Mouse (Mus musculus): ENCODE data around the gene Rrp7a. TPM values are rescaled to one million over a fixed set of nuclear protein-coding genes. Genes with fewer than 3 reads are reported as not detected.

The Rrp7a gene
- polyA plus RNA-seq, 1 experiment, result 109 TPM

DNA sequence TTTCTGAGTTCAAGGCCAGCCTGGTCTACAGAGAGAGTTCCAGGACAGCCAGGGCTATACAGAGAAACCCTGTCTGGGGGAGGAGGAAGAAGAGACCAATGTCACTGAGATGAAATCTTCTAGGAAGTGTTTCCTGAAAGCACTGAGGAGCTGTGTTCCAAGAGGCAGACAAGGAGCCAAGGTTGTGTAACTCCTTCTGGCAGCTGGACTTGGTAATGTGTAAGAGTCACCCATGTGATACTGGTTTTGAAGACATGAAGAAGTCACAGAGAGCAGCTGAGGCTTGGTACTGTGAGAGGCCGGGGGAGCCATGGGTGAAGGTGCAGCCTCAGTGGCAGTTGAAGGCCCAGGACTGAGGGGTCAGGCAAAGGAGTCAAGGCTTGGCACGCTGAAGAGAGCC, 28.9 kb downstream of the Rrp7a start:
- no peaks in the 10 kb centered on the region for H3K4me1 ChIP-seq (ENCODE audit: control insufficient read depth, insufficient read depth, low read length)
- no peak overlapping the region for H3K27ac ChIP-seq (ENCODE audit: control insufficient read depth, insufficient read depth, low read depth, low read length)
- TF ChIP-seq POLR2A (IDR thresholded peaks at IDR 0.05; ENCODE audit: control insufficient read depth, low read depth, low read length) (no peak), CTCF (IDR thresholded peaks at IDR 0.05; ENCODE audit: control insufficient read depth, insufficient read depth, insufficient replicate concordance, low read depth, low read length) (no peak)
- H3K4me3 ChIP-seq (ENCODE audit: control insufficient read depth, low read depth, low read length), result no peak overlapping the region
- no peaks in the 10 kb centered on the region for H3K36me3 ChIP-seq (ENCODE audit: control insufficient read depth, insufficient read depth, low read length)
- H3K27me3 ChIP-seq (ENCODE audit: control insufficient read depth, insufficient read depth, low read length), result no peaks in the 10 kb centered on the region

DNA sequence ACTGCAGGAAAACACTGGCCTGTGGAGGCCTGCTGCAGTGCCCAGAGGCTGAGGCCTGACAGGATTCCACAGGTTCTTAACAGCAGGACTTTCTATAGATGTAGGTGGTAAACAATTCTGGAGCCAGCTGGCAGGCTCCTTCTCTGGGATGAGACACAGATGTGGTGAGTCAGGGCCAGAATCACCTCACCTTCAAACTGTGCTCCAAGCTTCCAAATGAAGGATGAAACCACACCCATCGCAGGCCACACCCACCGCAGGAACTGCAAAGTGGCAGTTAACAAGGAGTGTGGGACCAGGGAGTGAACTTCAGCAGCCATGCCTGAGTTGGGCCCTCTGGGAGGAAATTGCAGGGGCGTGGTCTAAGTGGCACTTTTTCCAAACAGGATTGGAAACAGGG, 31.7 kb downstream of the Rrp7a start:
- Histone ChIP-seq H3K27ac (ENCODE audit: control insufficient read depth, insufficient read depth, low read depth, low read length) (no peak overlapping the region), H3K4me3 (ENCODE audit: control insufficient read depth, low read depth, low read length) (no peak overlapping the region), H3K4me1 (ENCODE audit: control insufficient read depth, insufficient read depth, low read length) (peaks cover under 1% of the 10 kb centered on the region; the same call in 1 of the 2 replicates), H3K36me3 (ENCODE audit: control insufficient read depth, insufficient read depth, low read length) (no peaks in the 10 kb centered on the region), H3K27me3 (ENCODE audit: control insufficient read depth, insufficient read depth, low read length) (no peaks in the 10 kb centered on the region)
- no peak for TF ChIP-seq CTCF (IDR thresholded peaks at IDR 0.05; ENCODE audit: control insufficient read depth, insufficient read depth, insufficient replicate concordance, low read depth, low read length)
- TF ChIP-seq POLR2A (IDR thresholded peaks at IDR 0.05; ENCODE audit: control insufficient read depth, low read depth, low read length), result no peak

DNA sequence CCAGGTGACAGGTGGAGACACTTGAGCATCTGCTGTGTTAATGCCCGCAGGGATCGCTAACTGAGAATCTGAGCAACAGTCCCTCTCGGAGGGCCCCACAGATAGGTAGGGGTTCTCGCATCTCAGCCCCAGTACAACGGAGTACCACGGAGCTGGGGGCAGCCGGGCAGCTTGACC, 33.3 kb downstream of the Rrp7a start, which contains the start of gene Serhl:
Gene Serhl (plus strand): TSS at position 78 of the 177 bp plus-strand sequence.
- TF ChIP-seq CTCF (IDR thresholded peaks at IDR 0.05; ENCODE audit: control insufficient read depth, insufficient read depth, insufficient replicate concordance, low read depth, low read length) (no peak), POLR2A (IDR thresholded peaks at IDR 0.05; ENCODE audit: control insufficient read depth, low read depth, low read length) (no peak)

DNA sequence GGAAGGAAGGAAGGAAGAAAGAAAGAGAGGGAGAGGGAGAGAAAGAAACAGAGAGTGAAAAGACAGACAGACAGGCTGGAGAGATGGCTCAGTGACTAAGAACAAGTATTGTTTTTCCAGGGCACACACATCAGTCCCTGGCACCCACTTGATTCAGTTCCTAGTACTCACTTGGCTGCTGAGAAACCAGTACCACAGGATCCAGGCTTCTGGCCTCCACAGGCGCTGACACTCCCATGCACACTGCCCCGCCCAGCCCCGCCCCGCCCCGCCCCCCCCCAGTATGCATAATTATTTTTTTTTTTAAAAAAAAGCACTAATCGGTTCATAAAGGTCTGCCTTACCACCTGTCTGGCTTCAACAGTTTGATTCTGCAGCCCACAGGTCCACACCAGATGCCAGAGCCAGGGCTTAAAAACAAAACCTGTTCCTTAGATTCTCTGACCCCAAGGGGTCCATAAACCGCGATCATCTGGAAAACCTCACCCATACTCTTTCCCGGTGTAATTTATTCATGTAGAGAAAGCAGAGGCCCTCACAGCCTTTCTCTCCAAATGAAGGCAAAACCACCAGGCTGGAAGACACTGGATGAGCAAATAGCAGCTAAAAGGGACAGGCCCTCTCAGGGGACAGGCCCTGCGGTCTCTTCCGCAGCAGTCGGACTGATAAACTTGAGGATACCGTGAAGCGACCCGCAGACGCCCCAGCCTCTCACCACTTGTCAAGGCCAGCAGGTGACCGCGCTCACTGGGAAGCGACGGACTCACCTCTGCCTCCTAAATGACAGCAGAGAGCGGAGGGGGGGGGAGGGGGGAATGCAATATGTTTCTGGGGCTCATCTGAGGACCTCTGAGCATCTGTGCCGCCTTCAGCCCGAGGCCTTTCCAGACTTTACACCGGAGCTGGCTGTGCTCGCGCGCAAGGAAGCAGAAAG, 33.8 kb downstream of the Rrp7a start:
- no peak for TF ChIP-seq CTCF (IDR thresholded peaks at IDR 0.05; ENCODE audit: control insufficient read depth, insufficient read depth, insufficient replicate concordance, low read depth, low read length)
- no peak for TF ChIP-seq POLR2A (IDR thresholded peaks at IDR 0.05; ENCODE audit: control insufficient read depth, low read depth, low read length)
- Histone ChIP-seq H3K4me3 (ENCODE audit: control insufficient read depth, low read depth, low read length) (no peak overlapping the region), H3K27me3 (ENCODE audit: control insufficient read depth, insufficient read depth, low read length) (no peaks in the 10 kb centered on the region), H3K27ac (ENCODE audit: control insufficient read depth, insufficient read depth, low read depth, low read length) (no peak overlapping the region), H3K4me1 (ENCODE audit: control insufficient read depth, insufficient read depth, low read length) (peaks cover 2% of the 10 kb centered on the region; the same call in 1 of the 2 replicates), H3K36me3 (ENCODE audit: control insufficient read depth, insufficient read depth, low read length) (no peaks in the 10 kb centered on the region)

More for the DNA sequence above, 33.3 kb downstream of the Rrp7a start, which contains the start of gene Serhl:
- H3K27me3 ChIP-seq (ENCODE audit: control insufficient read depth, insufficient read depth, low read length), result no peaks in the 10 kb centered on the region
- H3K36me3 ChIP-seq (ENCODE audit: control insufficient read depth, insufficient read depth, low read length), result no peaks in the 10 kb centered on the region
- H3K4me1 ChIP-seq (ENCODE audit: control insufficient read depth, insufficient read depth, low read length), result peaks cover 2% of the 10 kb centered on the region; the same call in 1 of the 2 replicates
- H3K4me3 ChIP-seq (ENCODE audit: control insufficient read depth, low read depth, low read length), result no peak within 1 kb of the TSS
- no peak within 1 kb of the TSS for H3K27ac ChIP-seq (ENCODE audit: control insufficient read depth, insufficient read depth, low read depth, low read length)

DNA sequence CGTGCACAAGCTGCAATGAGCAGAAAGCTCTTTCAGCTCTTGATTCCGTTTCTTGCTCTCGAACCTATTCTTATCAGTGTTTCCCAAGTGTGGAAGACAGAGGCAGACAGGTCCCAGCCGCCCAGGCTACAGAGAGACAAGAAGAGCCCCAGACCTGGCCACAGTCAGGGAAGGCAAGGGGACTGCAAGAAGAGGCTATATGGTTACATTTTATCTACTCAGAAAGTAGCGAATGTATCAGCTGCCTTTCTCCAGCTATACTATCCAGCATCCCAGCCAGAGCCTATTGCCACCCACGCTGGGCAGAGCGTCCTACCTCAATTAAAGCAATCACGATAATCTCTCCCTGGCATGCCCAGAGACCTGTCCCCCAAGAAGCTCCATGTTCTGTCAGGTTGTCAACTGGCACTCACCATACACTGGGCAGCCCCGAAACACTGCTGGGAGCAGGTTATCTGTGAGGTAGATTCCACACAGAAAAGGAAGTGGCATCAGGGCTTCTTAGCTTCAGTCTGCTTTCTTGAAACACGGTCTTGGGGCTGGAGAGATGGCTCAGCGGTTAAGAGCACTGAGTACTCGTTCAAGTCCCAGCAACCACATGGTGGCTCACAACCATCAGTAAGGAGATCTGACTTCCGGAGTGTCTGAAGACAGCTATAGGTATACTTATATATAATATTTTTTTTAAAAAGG, 35.8 kb downstream of the Rrp7a start:
- H3K36me3 ChIP-seq (ENCODE audit: control insufficient read depth, insufficient read depth, low read length), result no peaks in the 10 kb centered on the region
- no peaks in the 10 kb centered on the region for H3K27me3 ChIP-seq (ENCODE audit: control insufficient read depth, insufficient read depth, low read length)
- TF ChIP-seq CTCF (IDR thresholded peaks at IDR 0.05; ENCODE audit: control insufficient read depth, insufficient read depth, insufficient replicate concordance, low read depth, low read length) (no peak), POLR2A (IDR thresholded peaks at IDR 0.05; ENCODE audit: control insufficient read depth, low read depth, low read length) (no peak)
- no peak overlapping the region for H3K27ac ChIP-seq (ENCODE audit: control insufficient read depth, insufficient read depth, low read depth, low read length)
- H3K4me3 ChIP-seq (ENCODE audit: control insufficient read depth, low read depth, low read length), result no peak overlapping the region
- H3K4me1 ChIP-seq (ENCODE audit: control insufficient read depth, insufficient read depth, low read length), result peaks cover 2% of the 10 kb centered on the region; the same call in 1 of the 2 replicates

DNA sequence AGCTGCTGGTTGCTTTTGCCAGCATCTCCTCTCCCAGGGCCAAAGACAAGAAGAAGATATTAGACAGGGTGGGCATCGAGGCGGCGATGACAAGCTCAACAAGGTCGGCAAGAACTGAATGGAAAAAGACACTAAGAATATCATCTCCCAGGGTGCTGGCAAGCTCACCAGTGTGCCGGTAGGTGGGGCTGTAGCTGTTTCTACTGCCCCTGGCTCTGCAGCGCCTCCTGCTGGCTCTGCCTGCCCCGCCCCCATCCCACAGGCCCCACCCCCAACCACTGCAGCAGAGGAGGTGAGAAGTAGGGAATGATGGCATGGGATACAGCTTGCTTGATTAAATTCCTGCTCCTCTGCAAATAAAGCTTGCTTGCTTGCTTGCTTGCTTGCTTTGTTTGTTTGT, 36.7 kb downstream of the Rrp7a start:
- no peak overlapping the region for H3K4me3 ChIP-seq (ENCODE audit: control insufficient read depth, low read depth, low read length)
- peaks cover 2% of the 10 kb centered on the region; the same call in 1 of the 2 replicates for H3K4me1 ChIP-seq (ENCODE audit: control insufficient read depth, insufficient read depth, low read length)
- peak; percentile 61; the same call in 1 of the 2 replicates for TF ChIP-seq CTCF (IDR thresholded peaks at IDR 0.05; ENCODE audit: control insufficient read depth, insufficient read depth, insufficient replicate concordance, low read depth, low read length)
- no peak for TF ChIP-seq POLR2A (IDR thresholded peaks at IDR 0.05; ENCODE audit: control insufficient read depth, low read depth, low read length)
- no peaks in the 10 kb centered on the region for H3K36me3 ChIP-seq (ENCODE audit: control insufficient read depth, insufficient read depth, low read length)
- no peaks in the 10 kb centered on the region for H3K27me3 ChIP-seq (ENCODE audit: control insufficient read depth, insufficient read depth, low read length)
- no peak overlapping the region for H3K27ac ChIP-seq (ENCODE audit: control insufficient read depth, insufficient read depth, low read depth, low read length)

DNA sequence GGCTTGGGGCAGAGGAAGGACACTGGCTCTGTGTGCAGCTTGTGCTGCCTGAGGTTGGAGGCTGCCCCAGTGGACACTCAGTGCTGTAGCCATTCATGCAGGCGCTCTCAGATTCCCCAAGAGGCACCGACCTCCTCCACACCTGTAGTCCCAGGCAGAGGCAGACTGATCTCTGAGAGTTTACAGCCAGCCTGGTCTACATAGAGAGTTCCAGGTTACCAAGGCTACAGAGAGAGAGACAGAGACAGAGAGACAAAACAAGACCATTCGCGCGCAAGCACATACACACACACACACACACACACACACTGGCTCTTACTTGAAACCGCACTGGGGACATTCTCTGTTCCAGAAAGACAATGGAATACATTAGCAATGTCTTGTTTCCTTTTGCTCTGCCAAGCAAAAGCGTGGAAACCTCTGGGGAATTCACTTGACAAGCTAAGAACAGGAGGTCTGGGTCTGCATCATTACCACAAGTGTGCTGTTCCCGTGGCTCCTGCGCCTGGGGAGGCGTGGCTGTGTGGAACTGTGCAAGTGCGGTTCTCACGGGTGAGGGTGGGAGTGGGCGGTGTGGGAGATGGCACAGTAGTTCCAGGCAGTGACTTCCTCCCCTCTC, 38.5 kb downstream of the Rrp7a start:
- H3K36me3 ChIP-seq (ENCODE audit: control insufficient read depth, insufficient read depth, low read length), result no peaks in the 10 kb centered on the region
- H3K27me3 ChIP-seq (ENCODE audit: control insufficient read depth, insufficient read depth, low read length), result no peaks in the 10 kb centered on the region
- no peak for TF ChIP-seq POLR2A (IDR thresholded peaks at IDR 0.05; ENCODE audit: control insufficient read depth, low read depth, low read length)
- no peak for TF ChIP-seq CTCF (IDR thresholded peaks at IDR 0.05; ENCODE audit: control insufficient read depth, insufficient read depth, insufficient replicate concordance, low read depth, low read length)
- H3K4me3 ChIP-seq (ENCODE audit: control insufficient read depth, low read depth, low read length), result no peak overlapping the region
- peaks cover 2% of the 10 kb centered on the region; the same call in 1 of the 2 replicates for H3K4me1 ChIP-seq (ENCODE audit: control insufficient read depth, insufficient read depth, low read length)
- H3K27ac ChIP-seq (ENCODE audit: control insufficient read depth, insufficient read depth, low read depth, low read length), result no peak overlapping the region
